Mouse (Mus musculus): ENCODE results near the gene Thra. TPM values are rescaled to one million over a fixed set of nuclear protein-coding genes. Genes with fewer than 3 reads are reported as not detected.

The Thra gene
- polyA plus RNA-seq, 1 experiment from 2014 or later, result 24.5 TPM

GRCm38 (mm10) chr11:98797306-98797705 lies 56.9 kb downstream of the Thra start:
- Histone ChIP-seq H3K9me3 (ENCODE audit: control insufficient read depth, low read length) (no peaks in the 10 kb centered on the region), H3K36me3 (ENCODE audit: control insufficient read depth, insufficient read depth, low read length) (peaks cover 10% of the 10 kb centered on the region), H3K4me2 (replicated peaks; ENCODE audit: low read depth) (peak overlapping the region; percentile 82), H3K9ac (ENCODE audit: low read length) (peak overlapping the region; percentile 98), H3K4me3 (ENCODE audit: low read depth, low read length) (peak overlapping the region; percentile 100), H3K4me1 (replicated peaks; ENCODE audit: control insufficient read depth, insufficient read depth) (0 out of 2 replicates have a peak, but pooled peaks cover 3% of the 10 kb centered on the region), H3K27me3 (ENCODE audit: control insufficient read depth, insufficient read depth, low read length) (no peaks in the 10 kb centered on the region), H3K27ac (replicated peaks) (peak overlapping the region; percentile 100)
- TF ChIP-seq EP300 (optimal IDR thresholded peaks at IDR 0.05), result no peak
- no peak for TF ChIP-seq CTCF (IDR thresholded peaks at IDR 0.05; ENCODE audit: low read depth)
- peak; percentile 40 for DNase-seq (ENCODE audit: low spot score)
- ATAC-seq (ENCODE audit: low FRiP score, low TSS enrichment), result no peak
- WGBS, result under 1% methylated on average over 5 of the region's 5 CpGs

- H3K9ac ChIP-seq (ENCODE audit: low read length), result peak overlapping the region; percentile 98; the same call in 1 of the 2 replicates
- DNase-seq (ENCODE audit: low spot score) (no peak), ATAC-seq (ENCODE audit: low FRiP score, low TSS enrichment) (no peak)
- 22% methylated on average over 4 of the region's 4 CpGs for WGBS
- no peak for TF ChIP-seq EP300 (optimal IDR thresholded peaks at IDR 0.05)
- no peak for TF ChIP-seq CTCF (IDR thresholded peaks at IDR 0.05; ENCODE audit: low read depth)
- peak overlapping the region; percentile 82 for H3K4me2 ChIP-seq (replicated peaks; ENCODE audit: low read depth)
- peaks cover 14% of the 10 kb centered on the region for H3K36me3 ChIP-seq (ENCODE audit: control insufficient read depth, insufficient read depth, low read length)
- H3K4me1 ChIP-seq (replicated peaks; ENCODE audit: control insufficient read depth, insufficient read depth), result 0 out of 2 replicates have a peak, but pooled peaks cover 3% of the 10 kb centered on the region
- H3K27ac ChIP-seq (replicated peaks), result no peak overlapping the region
- peak overlapping the region; percentile 100; the same call in 1 of the 2 replicates for H3K4me3 ChIP-seq (ENCODE audit: low read depth, low read length)
- no peaks in the 10 kb centered on the region for H3K27me3 ChIP-seq (ENCODE audit: control insufficient read depth, insufficient read depth, low read length)
- no peaks in the 10 kb centered on the region for H3K9me3 ChIP-seq (ENCODE audit: control insufficient read depth, low read length)
Measured at GRCm38 (mm10) chr11:98797909-98798308, 57.5 kb downstream of the Thra start.

- no peaks in the 10 kb centered on the region for H3K4me1 ChIP-seq (replicated peaks; ENCODE audit: control insufficient read depth, insufficient read depth)
- ATAC-seq (ENCODE audit: low FRiP score, low TSS enrichment) (no peak), DNase-seq (ENCODE audit: low spot score) (no peak)
- no peaks in the 10 kb centered on the region for H3K9me3 ChIP-seq (ENCODE audit: control insufficient read depth, low read length)
- no peak for TF ChIP-seq CTCF (IDR thresholded peaks at IDR 0.05; ENCODE audit: low read depth)
- TF ChIP-seq EP300 (optimal IDR thresholded peaks at IDR 0.05), result no peak
- no peak within 1 kb of the TSS for H3K9ac ChIP-seq (ENCODE audit: low read length)
- WGBS, result 94% methylated on average over 5 of the region's 5 CpGs
- H3K27ac ChIP-seq (replicated peaks), result no peak within 1 kb of the TSS
- H3K4me3 ChIP-seq (ENCODE audit: low read depth, low read length), result no peak within 1 kb of the TSS
- H3K27me3 ChIP-seq (ENCODE audit: control insufficient read depth, insufficient read depth, low read length), result no peaks in the 10 kb centered on the region
- H3K36me3 ChIP-seq (ENCODE audit: control insufficient read depth, insufficient read depth, low read length), result peaks cover 30% of the 10 kb centered on the region
- H3K4me2 ChIP-seq (replicated peaks; ENCODE audit: low read depth), result no peak within 1 kb of the TSS
Measured at GRCm38 (mm10) chr11:98804605-98805004, 64.2 kb downstream of the Thra start, which contains the start of gene Casc3. TSS of gene Casc3 (plus strand) at chr11:98804905.

DNA sequence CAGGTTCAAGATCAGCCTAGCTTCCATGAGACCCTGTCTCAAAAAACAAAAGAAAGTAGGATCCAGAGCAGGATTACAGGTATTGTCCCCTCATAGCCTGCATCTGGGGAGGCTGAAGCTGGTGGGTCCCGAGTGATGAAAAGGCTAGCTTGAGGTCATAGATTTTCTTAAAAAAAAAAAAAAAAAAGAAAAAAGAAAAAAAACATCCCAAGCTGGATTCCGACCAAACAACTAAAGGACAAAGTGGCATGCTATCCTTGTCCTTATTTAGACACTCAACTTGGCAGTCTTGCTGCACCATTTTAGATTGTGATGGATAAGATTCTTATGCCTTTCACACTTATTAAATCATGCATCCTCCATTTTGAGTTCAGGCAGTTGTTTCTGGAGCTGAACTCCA lies 68.0 kb downstream of the Thra start:
- Histone ChIP-seq H3K27me3 (ENCODE audit: control insufficient read depth, insufficient read depth, low read length) (no peaks in the 10 kb centered on the region), H3K36me3 (ENCODE audit: control insufficient read depth, insufficient read depth, low read length) (peaks cover 18% of the 10 kb centered on the region), H3K9me3 (ENCODE audit: control insufficient read depth, low read length) (no peaks in the 10 kb centered on the region), H3K4me2 (replicated peaks; ENCODE audit: low read depth) (no peak overlapping the region; the same call in 1 of the 2 replicates), H3K9ac (ENCODE audit: low read length) (no peak overlapping the region), H3K4me3 (ENCODE audit: low read depth, low read length) (0 out of 2 replicates have a peak overlapping the region, but pooled peaks have one; percentile 88), H3K27ac (replicated peaks) (peak overlapping the region; percentile 100; the same call in 1 of the 2 replicates), H3K4me1 (replicated peaks; ENCODE audit: control insufficient read depth, insufficient read depth) (0 out of 2 replicates have a peak, but pooled peaks cover 3% of the 10 kb centered on the region)
- WGBS, result 64% methylated on average over 2 of the region's 2 CpGs
- no peak for TF ChIP-seq CTCF (IDR thresholded peaks at IDR 0.05; ENCODE audit: low read depth)
- TF ChIP-seq EP300 (optimal IDR thresholded peaks at IDR 0.05), result no peak
- DNase-seq (ENCODE audit: low spot score), result no peak
- no peak for ATAC-seq (ENCODE audit: low FRiP score, low TSS enrichment)

DNA sequence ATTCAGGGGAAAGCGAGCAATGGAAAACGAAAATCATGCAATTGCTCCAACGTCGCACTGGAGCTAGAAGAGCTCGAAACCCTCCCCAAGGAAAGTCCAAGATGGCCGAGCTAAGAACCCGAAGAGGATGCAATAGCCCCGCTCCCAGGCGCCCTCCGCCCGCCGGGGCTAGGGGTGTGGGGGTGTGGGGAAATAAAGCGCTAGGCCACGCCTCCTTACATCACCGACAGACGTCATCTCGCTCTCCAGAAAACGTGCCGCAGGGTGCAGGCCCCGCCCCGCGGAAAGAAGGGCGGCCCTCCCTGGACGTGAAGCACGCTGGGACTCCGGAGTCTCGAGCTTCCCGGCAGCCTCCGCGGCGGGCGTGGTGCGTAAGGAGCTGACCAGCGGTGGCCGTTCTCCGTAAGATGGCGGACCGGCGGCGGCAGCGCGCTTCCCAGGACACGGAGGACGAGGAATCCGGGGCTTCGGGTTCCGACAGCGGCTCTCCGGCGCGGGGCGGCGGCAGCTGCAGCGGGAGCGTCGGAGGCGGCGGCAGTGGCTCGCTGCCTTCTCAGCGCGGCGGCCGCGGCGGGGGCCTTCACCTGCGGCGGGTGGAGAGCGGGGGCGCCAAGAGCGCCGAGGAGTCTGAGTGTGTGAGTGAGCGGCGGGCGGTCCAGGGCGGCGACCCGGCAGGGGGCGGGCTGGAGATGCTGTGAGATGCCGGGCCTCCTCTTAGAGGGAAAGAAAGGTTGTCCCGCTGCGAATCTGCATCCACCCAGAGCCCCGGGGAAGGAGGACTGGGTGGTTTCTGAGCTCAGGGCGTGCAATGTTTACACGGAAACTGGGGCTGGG lies 69.2 kb downstream of the Thra start:
- Histone ChIP-seq H3K9ac (ENCODE audit: low read length) (peak overlapping the region; percentile 97), H3K27ac (replicated peaks) (peak overlapping the region; percentile 100), H3K4me2 (replicated peaks; ENCODE audit: low read depth) (peak overlapping the region; percentile 72), H3K4me3 (ENCODE audit: low read depth, low read length) (peak overlapping the region; percentile 88), H3K9me3 (ENCODE audit: control insufficient read depth, low read length) (no peaks in the 10 kb centered on the region), H3K27me3 (ENCODE audit: control insufficient read depth, insufficient read depth, low read length) (no peaks in the 10 kb centered on the region), H3K4me1 (replicated peaks; ENCODE audit: control insufficient read depth, insufficient read depth) (0 out of 2 replicates have a peak, but pooled peaks cover 3% of the 10 kb centered on the region), H3K36me3 (ENCODE audit: control insufficient read depth, insufficient read depth, low read length) (peaks cover 12% of the 10 kb centered on the region)
- peak; percentile 99 for DNase-seq (ENCODE audit: low spot score)
- under 1% methylated on average over 70 of the region's 84 CpGs for WGBS
- ATAC-seq (ENCODE audit: low FRiP score, low TSS enrichment), result peak; percentile 99
- TF ChIP-seq EP300 (optimal IDR thresholded peaks at IDR 0.05), result no peak
- TF ChIP-seq CTCF (IDR thresholded peaks at IDR 0.05; ENCODE audit: low read depth), result peak; percentile 65

All from stomach, postnatal 0 days (tissue).